Mouse (Mus musculus) kidney, postnatal 10 days (tissue): ENCODE measurements at regions not wholly inside any gene's neighbourhood (a gene's known extent, or its start where the extent isn't known, plus 50 kb on each side); places are given as distances from the start of the nearest gene placed in this dataset.

ENCODE experiments used
- DNase-seq: peaks from one replicate; pipeline ENCODE4 v3.0.0; 2021; ENCODE audit warnings: mixed read lengths

- no peak for DNase-seq
Measured at GRCm38 (mm10) chr9:61092834-61093479, 279.2 kb upstream of the Tle3 start.

GRCm38 (mm10) chr9:61095069-61095775, 276.9 kb upstream of the Tle3 start:
- no peak for DNase-seq

- DNase-seq, result no peak
Measured at GRCm38 (mm10) chr9:61101741-61102450, 270.3 kb upstream of the Tle3 start.

GRCm38 (mm10) chr9:61102451-61103358, 269.5 kb upstream of the Tle3 start:
- DNase-seq, result no peak

- no peak for DNase-seq
Measured at GRCm38 (mm10) chr9:61105550-61106280, 266.5 kb upstream of the Tle3 start.

GRCm38 (mm10) chr9:61109519-61110285, 262.5 kb upstream of the Tle3 start:
- no peak for DNase-seq

- DNase-seq, result no peak
Measured at GRCm38 (mm10) chr9:61111206-61111605, 261.0 kb upstream of the Tle3 start.

- peak; percentile 35 for DNase-seq
Measured at GRCm38 (mm10) chr9:61111733-61112415, 260.3 kb upstream of the Tle3 start.

GRCm38 (mm10) chr9:61119252-61119651, 252.9 kb upstream of the Tle3 start:
- DNase-seq, result no peak

GRCm38 (mm10) chr9:61120531-61120930, 251.6 kb upstream of the Tle3 start:
- no peak for DNase-seq

- no peak for DNase-seq
Measured at GRCm38 (mm10) chr9:61120931-61121391, 251.2 kb upstream of the Tle3 start.

- DNase-seq, result no peak
Measured at GRCm38 (mm10) chr9:61123431-61123830, 248.7 kb upstream of the Tle3 start.

- no peak for DNase-seq
Measured at GRCm38 (mm10) chr9:61125769-61126168, 246.4 kb upstream of the Tle3 start.

- no peak for DNase-seq
Measured at GRCm38 (mm10) chr9:61128077-61128476, 244.1 kb upstream of the Tle3 start.

GRCm38 (mm10) chr9:61129186-61129585, 243.0 kb upstream of the Tle3 start:
- no peak for DNase-seq

- no peak for DNase-seq
Measured at GRCm38 (mm10) chr9:61130877-61131276, 241.3 kb upstream of the Tle3 start.

- DNase-seq, result no peak
Measured at GRCm38 (mm10) chr9:61135263-61135882, 236.8 kb upstream of the Tle3 start.

GRCm38 (mm10) chr9:61135917-61136316, 236.2 kb upstream of the Tle3 start:
- DNase-seq, result no peak

- peak; percentile 48 for DNase-seq
Measured at GRCm38 (mm10) chr9:61138741-61139368, 233.3 kb upstream of the Tle3 start.

- no peak for DNase-seq
Measured at GRCm38 (mm10) chr9:61143101-61143500, 229.1 kb upstream of the Tle3 start.
